Comparison of ENCODE assay signal across 8 mouse cellular contexts in genomic region chr15:81466738-81467113, GRCm38 (mm10). TPM values are rescaled to one million over a fixed set of nuclear protein-coding genes. Genes with fewer than 3 reads are reported as not detected.
DNase-seq lines count a peak whose midpoint lies in the region; ATAC-seq and TF ChIP-seq lines count a peak whose summit lies in the region.

No protein-coding gene starts in this region.

- no peak for DNase-seq in heart, adult 11 months
- DNase-seq in G1E (ENCODE audit: low spot score): no peak
- DNase-seq in hindbrain, embryonic 10.5 days (ENCODE audit: low spot score): no peak
- DNase-seq in urinary bladder, postnatal 4 days (ENCODE audit: low spot score in 2 of 2): no peak
- DNase-seq in natural killer cell, adult 2 months (ENCODE audit: low spot score in 2 of 2): no peak
- no peak for DNase-seq in thymus, adult 18-20 months

- peaks cover 7% of the 10 kb centered on the region; the same call in 1 of the 2 replicates for H3K9me3 ChIP-seq in heart, embryonic 14.5 days (ENCODE audit: control insufficient read depth, low read length)
- peaks cover 8% of the 10 kb centered on the region for H3K9me3 ChIP-seq in G1E (replicated peaks)
- peaks cover 8% of the 10 kb centered on the region; the same call in 1 of the 2 replicates for H3K9me3 ChIP-seq in hindbrain, embryonic 10.5 days
- H3K9me3 ChIP-seq in megakaryocyte, embryonic 14.5 days: peaks cover 17% of the 10 kb centered on the region

- peaks cover 32% of the 10 kb centered on the region for H3K36me3 ChIP-seq in heart, embryonic 14.5 days (ENCODE audit: control insufficient read depth, insufficient read depth, low read length)
- H3K36me3 ChIP-seq in G1E (replicated peaks): peaks cover 42% of the 10 kb centered on the region
- H3K36me3 ChIP-seq in hindbrain, embryonic 10.5 days: peaks cover 33% of the 10 kb centered on the region
- H3K36me3 ChIP-seq in megakaryocyte, embryonic 14.5 days (replicated peaks; ENCODE audit: low read length): peaks cover 52% of the 10 kb centered on the region

- ATAC-seq in heart, embryonic 14.5 days (ENCODE audit: insufficient number of reproducible peaks, insufficient read depth, low FRiP score, low read depth): no peak
- ATAC-seq in G1E (ENCODE audit: extremely low read depth, insufficient number of reproducible peaks, low FRiP score, poor library complexity, severe bottlenecking): peak; percentile 32; the same call in 1 of the 2 replicates

- H3K4me2 ChIP-seq in heart, embryonic 14.5 days (ENCODE audit: low read length): peak overlapping the region; percentile 73

- peak overlapping the region; percentile 51 to 75 for H3K27ac ChIP-seq in heart, embryonic 14.5 days (replicated peaks in 1 of 2; ENCODE audit: control insufficient read depth in 1 of 2, insufficient read depth in 1 of 2, low read depth in 2 of 2, low read length in 2 of 2)
- peak overlapping the region; percentile 95 for H3K27ac ChIP-seq in hindbrain, embryonic 10.5 days

- peaks cover 0 to 17% of the 10 kb centered on the region in 2 experiments; a peak in 1 of 4 replicates for H3K4me1 ChIP-seq in heart, embryonic 14.5 days (ENCODE audit: control insufficient read depth in 2 of 2, insufficient read depth in 2 of 2, low read length in 2 of 2)
- H3K4me1 ChIP-seq in G1E (ENCODE audit: insufficient read depth, low read depth, low read length): peaks cover 24% of the 10 kb centered on the region
- peaks cover 22% of the 10 kb centered on the region for H3K4me1 ChIP-seq in hindbrain, embryonic 10.5 days (replicated peaks)
- H3K4me1 ChIP-seq in megakaryocyte, embryonic 14.5 days: peaks cover 45% of the 10 kb centered on the region

- TF ChIP-seq CTCF in G1E (IDR thresholded peaks at IDR 0.05; ENCODE audit: low read depth, low read length): no peak

- H3K9ac ChIP-seq in heart, embryonic 14.5 days (ENCODE audit: low read length): peak overlapping the region; percentile 72

- no peaks in the 10 kb centered on the region for H3K27me3 ChIP-seq in heart, embryonic 14.5 days (ENCODE audit: control insufficient read depth, insufficient read depth, low read length)
- no peaks in the 10 kb centered on the region for H3K27me3 ChIP-seq in G1E (ENCODE audit: insufficient read depth, low read length)
- H3K27me3 ChIP-seq in hindbrain, embryonic 10.5 days (ENCODE audit: insufficient read depth, poor library complexity, severe bottlenecking): no peaks in the 10 kb centered on the region
- no peaks in the 10 kb centered on the region for H3K27me3 ChIP-seq in megakaryocyte, embryonic 14.5 days (replicated peaks)

- WGBS in heart, embryonic 14.5 days: 0% methylated on average over 15 of the region's 15 CpGs
- WGBS in hindbrain, embryonic 10.5 days: 0% methylated on average over 15 of the region's 15 CpGs

- H3K4me3 ChIP-seq in heart, embryonic 14.5 days (ENCODE audit: control insufficient read depth in 1 of 2, insufficient read depth in 1 of 2, low read depth in 1 of 2, low read length in 2 of 2): peak overlapping the region; percentile 74 to 82
- H3K4me3 ChIP-seq in G1E (ENCODE audit: low read depth, low read length): peak overlapping the region; percentile 75
- H3K4me3 ChIP-seq in hindbrain, embryonic 10.5 days: peak overlapping the region; percentile 76
- H3K4me3 ChIP-seq in megakaryocyte, embryonic 14.5 days (replicated peaks): peak overlapping the region; percentile 94

RNA-seq across cellular contexts. Expression of gene Rbx1, which starts 0.6 kb away (rescaled TPM):
- polyA plus RNA-seq in heart, embryonic 14.5 days (2014; fragmentation: Nextera tagmentation; extraction: Ambion mirVana): 426 and 448 TPM in 2 replicates
- 63.2 and 73.1 TPM in 2 replicates for total RNA-seq in G1E (2014; fragmentation: Nextera tagmentation)
- 358 and 361 TPM in 2 replicates for total RNA-seq in G1E (2017)
- polyA plus RNA-seq in G1E (2012): 23.6 and 76.8 TPM in 2 replicates
- polyA plus RNA-seq in hindbrain, embryonic 10.5 days (2016; fragmentation: Nextera tagmentation; extraction: Ambion mirVana): 622 and 639 TPM in 2 replicates
- 14.1 and 67.6 TPM in 2 replicates for polyA plus RNA-seq in megakaryocyte, embryonic 14.5 days (2012; ENCODE audit: insufficient read depth, low replicate concordance)

RNA-seq across cellular contexts. Expression of gene Dnajb7, which starts 58.6 kb away (rescaled TPM):
- polyA plus RNA-seq in heart, embryonic 14.5 days (2014; fragmentation: Nextera tagmentation; extraction: Ambion mirVana): 1.1 and 1.3 TPM in 2 replicates
- total RNA-seq in G1E (2014; fragmentation: Nextera tagmentation): not detected in 2 replicates
- 0.49 TPM in 1 of 2 replicates, not detected in the other for total RNA-seq in G1E (2017)
- polyA plus RNA-seq in G1E (2012): not detected in 2 replicates
- 2.3 and 2.8 TPM in 2 replicates for polyA plus RNA-seq in hindbrain, embryonic 10.5 days (2016; fragmentation: Nextera tagmentation; extraction: Ambion mirVana)
- polyA plus RNA-seq in megakaryocyte, embryonic 14.5 days (2012; ENCODE audit: insufficient read depth, low replicate concordance): not detected in 2 replicates
